Mouse (Mus musculus) limb, embryonic 10.5 days (tissue): ENCODE measurements around the gene Speer4e. TPM values are rescaled to one million over a fixed set of nuclear protein-coding genes. Genes with fewer than 3 reads are reported as not detected.
"Not testable (repeated sequence)": the region's sequence is repeated elsewhere in the genome, so short reads cannot be mapped to it uniquely, and the experiment has no call there.

Experiments
- DNase-seq: peaks from one replicate; pipeline ENCODE4 v3.0.0-alpha.2; 2017; ENCODE audit warnings: low spot score
- H3K27ac ChIP-seq: fragments of 300-500 bp; sonication (generic); 2 replicates; pipeline ENCODE4 v1.5.1; 2016; ENCODE audit warnings: mild to moderate bottlenecking
- H3K27me3 ChIP-seq: fragments of 300-500 bp; sonication (generic); 2 replicates; pipeline ENCODE4 v1.6.1; 2016; ENCODE audit warnings: low read depth, mild to moderate bottlenecking; ENCODE audit not compliant: poor library complexity, severe bottlenecking
- H3K36me3 ChIP-seq: fragments of 300-500 bp; sonication (generic); 2 replicates; pipeline ENCODE4 v1.6.1; 2016; ENCODE audit warnings: mild to moderate bottlenecking, moderate library complexity
- H3K4me1 ChIP-seq: fragments of 300-500 bp; sonication (generic); 2 replicates; pipeline ENCODE4 v1.6.1; 2016
- H3K4me3 ChIP-seq: fragments of 300-500 bp; sonication (generic); 2 replicates; pipeline ENCODE4 v1.5.1; 2016; ENCODE audit warnings: mild to moderate bottlenecking, moderate library complexity
- H3K9me3 ChIP-seq: fragments of 300-500 bp; sonication (generic); replicated peaks from 2 replicates; pipeline ENCODE4 v1.6.1; 2016; ENCODE audit warnings: mild to moderate bottlenecking
- WGBS: fragments of 180-500 bp; shearing (Covaris S2); methylation state at CpG from one replicate; pipeline ENCODE4 v1.1.7; 2016; 5-methylcytosine and 5-hydroxymethylcytosine counted together
- polyA plus RNA-seq: library from polyadenylated mRNA; unstranded; fragments of >200 nt; fragmentation: Nextera tagmentation; extraction: Ambion mirVana; gene quantifications from 2 replicates; pipeline ENCODE4 v1.2.1, GENCODE M21; 2016

Speer4e gene
- not detected in 2 replicates for polyA plus RNA-seq

DNA sequence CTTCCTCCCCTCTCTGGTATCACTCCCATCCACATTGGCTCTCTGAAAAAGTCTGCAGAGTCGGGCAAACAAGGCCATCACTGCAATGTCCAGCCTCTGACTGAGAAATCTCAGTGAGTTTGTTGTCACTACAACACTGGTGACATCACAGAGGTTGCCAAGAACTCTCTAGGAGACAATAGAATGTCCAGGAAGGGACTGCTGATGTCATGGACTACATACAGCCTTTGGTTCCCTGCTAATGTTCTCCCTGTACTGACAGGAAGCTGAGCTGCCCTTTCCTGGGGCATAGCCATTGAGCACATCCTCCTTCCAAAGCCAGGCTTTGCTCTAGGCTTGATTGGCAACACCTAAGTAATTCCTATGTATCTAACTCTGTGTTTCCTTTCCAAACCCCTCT, at the start of gene Speer4e:
Gene Speer4e (minus strand): TSS at position 101 of the 400 bp plus-strand sequence.
- H3K4me1 ChIP-seq, DNase-seq, H3K27me3 ChIP-seq, H3K4me3 ChIP-seq, H3K36me3 ChIP-seq, H3K27ac ChIP-seq, H3K9me3 ChIP-seq: not testable (repeated sequence)
- 63% methylated on average over 1 of the region's 1 CpGs for WGBS

DNA sequence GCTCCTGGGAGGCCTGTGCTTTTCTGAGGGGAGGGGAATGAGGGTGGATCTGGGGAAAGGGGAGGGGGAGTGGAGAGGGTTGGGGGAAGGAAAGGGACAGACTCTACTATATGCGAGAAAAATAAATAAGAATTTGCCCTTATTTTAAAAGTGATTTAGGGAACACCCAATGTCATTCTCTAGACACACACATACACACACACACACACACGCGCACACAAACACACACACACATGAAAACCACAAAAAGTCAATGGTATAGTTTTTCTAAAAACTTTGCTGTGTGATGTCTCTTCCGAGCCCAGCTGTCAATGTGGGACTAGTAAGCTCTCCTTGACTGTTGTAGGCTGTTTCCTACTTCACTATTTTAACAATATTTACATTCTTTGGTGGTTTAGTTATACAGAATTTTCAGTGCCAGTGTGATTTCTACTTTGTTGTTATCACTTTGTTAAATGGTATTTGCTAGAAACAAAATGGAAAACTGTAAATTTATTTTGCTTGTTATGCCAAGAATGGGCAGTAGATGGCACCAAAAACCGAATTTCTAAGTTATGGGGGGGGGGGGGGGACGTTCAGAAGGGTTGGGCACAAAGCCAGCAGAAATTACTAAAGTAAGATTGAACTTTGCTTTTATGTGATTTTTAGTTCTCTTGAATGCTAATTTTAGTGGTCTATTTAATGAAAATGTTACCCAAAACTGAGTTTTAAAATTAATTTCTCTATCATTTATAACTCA, 48.6 kb upstream of the Speer4e start:
- not testable (repeated sequence) for H3K9me3 ChIP-seq, H3K36me3 ChIP-seq, DNase-seq, H3K27ac ChIP-seq, H3K4me1 ChIP-seq, H3K27me3 ChIP-seq, H3K4me3 ChIP-seq
- WGBS: 43% methylated on average over 6 of the region's 6 CpGs

DNA sequence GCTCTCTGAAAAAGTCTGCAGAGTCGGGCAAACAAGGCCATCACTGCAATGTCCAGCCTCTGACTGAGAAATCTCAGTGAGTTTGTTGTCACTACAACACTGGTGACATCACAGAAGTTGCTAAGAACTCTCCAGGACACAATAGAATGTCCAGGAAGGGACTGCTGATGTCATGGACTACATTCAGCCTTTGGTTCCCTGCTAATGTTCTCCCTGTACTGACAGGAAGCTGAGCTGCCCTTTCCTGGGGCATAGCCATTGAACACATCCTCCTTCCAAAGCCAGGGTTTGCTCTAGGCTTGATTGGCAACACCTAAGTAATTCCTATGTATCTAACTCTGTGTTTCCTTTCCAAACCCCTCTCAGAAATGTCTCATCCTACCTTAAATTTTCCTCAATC, 40.6 kb upstream of the Speer4e start, which contains the start of gene Gm10354:
Gene Gm10354 (minus strand): TSS at position 101 of the 400 bp plus-strand sequence.
- H3K27ac ChIP-seq, DNase-seq, H3K27me3 ChIP-seq, H3K4me1 ChIP-seq, H3K4me3 ChIP-seq, H3K36me3 ChIP-seq: not testable (repeated sequence)
- peaks cover 14% of the 10 kb centered on the region for H3K9me3 ChIP-seq
- 59% methylated on average over 1 of the region's 1 CpGs for WGBS

DNA sequence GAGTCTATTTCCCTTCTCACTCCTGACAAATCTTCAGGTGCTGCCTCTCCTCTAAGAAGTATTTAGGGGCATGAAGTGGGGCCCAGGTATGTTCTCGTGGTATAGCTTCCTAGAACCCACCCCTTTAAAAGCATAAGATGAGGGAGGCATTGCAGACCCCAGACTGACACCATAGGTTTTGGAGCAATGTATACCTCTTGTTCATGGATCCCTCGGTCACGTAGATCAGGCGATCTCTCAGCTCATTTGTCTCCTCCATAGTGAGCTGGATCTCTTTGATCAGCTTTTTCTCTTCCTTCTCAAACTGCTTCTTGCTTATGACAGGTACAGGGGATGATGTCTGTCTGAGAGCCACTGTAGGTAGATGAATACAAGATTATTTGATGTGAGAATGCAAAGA, 39.1 kb upstream of the Speer4e start:
- not testable (repeated sequence) for H3K36me3 ChIP-seq, H3K4me1 ChIP-seq, H3K27ac ChIP-seq, DNase-seq, H3K27me3 ChIP-seq, H3K4me3 ChIP-seq
- peaks cover 15% of the 10 kb centered on the region for H3K9me3 ChIP-seq
- 77% methylated on average over 4 of the region's 4 CpGs for WGBS

DNA sequence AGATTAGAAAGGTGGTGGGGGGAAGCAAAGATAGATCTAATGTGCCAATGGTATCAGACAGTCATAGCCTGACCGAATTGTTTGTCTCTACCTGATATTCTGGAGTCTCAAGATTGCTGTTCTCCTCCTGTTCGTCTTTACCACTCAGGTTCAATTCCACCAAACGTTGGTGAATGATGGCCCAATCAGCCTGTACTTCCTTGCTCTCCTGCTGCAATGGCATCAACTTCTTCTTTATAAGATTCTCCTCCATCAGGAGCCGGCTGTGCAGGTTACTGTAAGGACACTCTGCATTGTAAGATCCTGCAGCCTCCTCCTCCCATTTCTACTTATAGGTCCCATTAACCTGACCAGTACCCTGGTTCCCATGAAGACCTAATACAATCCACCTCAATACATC, 37.1 kb upstream of the Speer4e start:
- 81% methylated on average over 4 of the region's 4 CpGs for WGBS
- H3K27me3 ChIP-seq, H3K36me3 ChIP-seq, H3K4me1 ChIP-seq, H3K4me3 ChIP-seq, H3K27ac ChIP-seq, DNase-seq: not testable (repeated sequence)
- peaks cover 13% of the 10 kb centered on the region for H3K9me3 ChIP-seq

DNA sequence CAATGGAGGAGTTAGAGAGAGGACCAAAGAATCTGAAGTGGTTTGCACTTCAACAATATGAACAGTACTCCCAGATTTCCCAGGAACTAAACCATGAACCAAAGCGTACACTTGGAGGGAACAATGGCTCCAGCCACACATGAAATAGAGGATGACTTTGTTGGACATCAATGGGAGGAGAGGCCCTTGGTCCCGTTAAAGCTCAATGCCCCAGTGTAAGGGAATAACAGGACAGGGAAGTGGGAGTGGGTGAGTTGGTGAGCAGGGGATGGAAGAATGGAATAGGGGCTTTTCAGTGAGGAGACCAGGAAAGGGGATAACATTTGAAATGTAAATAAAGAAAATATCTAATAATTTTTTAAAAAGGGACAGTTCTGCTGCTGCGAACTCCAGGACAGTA, 34.6 kb upstream of the Speer4e start:
- 85% methylated on average over 3 of the region's 3 CpGs for WGBS
- not testable (repeated sequence) for H3K27me3 ChIP-seq, H3K4me1 ChIP-seq, H3K36me3 ChIP-seq, H3K27ac ChIP-seq, DNase-seq, H3K4me3 ChIP-seq
- H3K9me3 ChIP-seq: peaks cover 10% of the 10 kb centered on the region

DNA sequence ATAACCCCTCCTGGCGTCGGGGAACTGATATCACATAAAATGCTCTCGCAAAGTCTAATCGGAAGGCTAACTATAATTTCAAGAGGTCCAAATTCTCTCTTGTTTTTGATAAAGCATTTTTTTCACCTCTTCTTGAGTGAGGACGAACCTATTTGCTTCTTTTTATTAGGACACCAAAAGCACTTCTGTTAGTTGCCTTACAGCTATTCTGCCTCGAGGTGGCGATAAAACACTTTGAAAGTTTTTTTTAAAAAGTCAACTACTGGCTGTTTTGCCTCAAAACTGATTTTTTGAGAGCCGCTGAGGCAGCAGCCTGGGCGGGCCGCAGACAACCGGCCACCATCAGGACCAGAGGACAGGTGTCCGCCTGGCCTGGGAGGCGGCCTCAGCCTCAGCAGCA, 25.6 kb upstream of the Speer4e start:
- H3K4me3 ChIP-seq, H3K27me3 ChIP-seq, H3K27ac ChIP-seq, H3K36me3 ChIP-seq, H3K4me1 ChIP-seq, DNase-seq: not testable (repeated sequence)
- 82% methylated on average over 13 of the region's 13 CpGs for WGBS
- H3K9me3 ChIP-seq: peaks cover 13% of the 10 kb centered on the region; the same call in 1 of the 2 replicates

DNA sequence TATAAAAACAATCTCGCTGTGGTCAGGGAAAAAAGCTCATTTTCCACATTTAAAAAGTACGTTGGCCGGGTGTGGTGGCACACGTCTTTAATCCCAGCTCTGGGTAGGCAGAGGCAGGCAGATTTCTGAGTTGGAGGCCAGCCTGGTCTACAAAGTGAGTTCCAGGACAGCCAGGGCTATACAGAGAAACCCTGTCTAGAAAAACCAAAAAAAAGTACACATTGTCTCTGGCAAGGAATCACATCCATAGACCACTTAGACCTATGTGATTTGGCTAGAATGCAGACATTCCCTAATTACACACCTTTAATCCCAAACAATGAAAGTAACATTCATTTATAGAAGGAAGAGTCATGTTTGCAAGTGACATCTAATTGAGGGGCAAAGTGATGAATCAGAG, 23.3 kb upstream of the Speer4e start:
- H3K27me3 ChIP-seq, H3K4me3 ChIP-seq, H3K36me3 ChIP-seq, H3K27ac ChIP-seq, H3K4me1 ChIP-seq, DNase-seq: not testable (repeated sequence)
- WGBS: 83% methylated on average over 4 of the region's 4 CpGs
- H3K9me3 ChIP-seq: peaks cover 16% of the 10 kb centered on the region; the same call in 1 of the 2 replicates

DNA sequence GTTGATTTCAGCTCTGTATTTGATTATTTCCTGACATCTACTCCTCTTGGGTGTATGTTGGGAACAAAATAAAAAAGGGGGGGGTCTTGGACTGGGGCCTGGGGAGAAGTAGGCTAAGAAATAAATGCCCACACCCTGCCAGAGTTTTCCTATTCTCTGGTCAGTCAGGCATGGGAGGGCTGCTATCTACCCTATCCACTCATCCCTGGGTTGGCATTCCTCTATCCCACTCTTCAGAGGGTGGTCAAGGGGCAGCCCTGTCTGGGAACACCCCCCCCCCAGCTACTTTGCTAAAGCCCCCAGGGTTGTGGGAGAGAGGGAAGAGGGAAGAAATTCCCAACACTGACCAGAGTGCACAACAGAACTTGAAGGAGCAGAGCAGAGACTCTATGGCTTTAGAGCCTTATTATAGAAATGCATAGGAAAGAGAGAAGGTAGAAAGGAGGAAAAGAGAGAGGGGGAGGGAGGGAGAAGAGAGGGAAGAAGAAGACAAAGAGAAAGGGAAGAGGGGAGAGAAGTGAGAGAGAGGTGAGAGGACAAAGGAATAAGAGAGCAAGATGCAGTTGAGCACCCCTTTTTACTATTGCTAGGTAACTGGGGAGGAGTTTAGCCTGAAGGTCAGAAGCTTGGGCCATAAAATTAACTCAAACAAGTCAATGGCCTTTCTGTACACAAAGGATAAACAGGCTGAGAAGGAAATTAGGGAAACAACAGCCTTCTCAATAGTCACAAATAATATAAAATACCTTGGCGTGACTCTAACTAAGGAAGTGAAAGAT, 17.9 kb upstream of the Speer4e start:
- H3K27ac ChIP-seq, DNase-seq, H3K27me3 ChIP-seq, H3K36me3 ChIP-seq, H3K4me1 ChIP-seq, H3K4me3 ChIP-seq: not testable (repeated sequence)
- 88% methylated on average over 1 of the region's 1 CpGs for WGBS
- H3K9me3 ChIP-seq: peaks cover 21% of the 10 kb centered on the region

DNA sequence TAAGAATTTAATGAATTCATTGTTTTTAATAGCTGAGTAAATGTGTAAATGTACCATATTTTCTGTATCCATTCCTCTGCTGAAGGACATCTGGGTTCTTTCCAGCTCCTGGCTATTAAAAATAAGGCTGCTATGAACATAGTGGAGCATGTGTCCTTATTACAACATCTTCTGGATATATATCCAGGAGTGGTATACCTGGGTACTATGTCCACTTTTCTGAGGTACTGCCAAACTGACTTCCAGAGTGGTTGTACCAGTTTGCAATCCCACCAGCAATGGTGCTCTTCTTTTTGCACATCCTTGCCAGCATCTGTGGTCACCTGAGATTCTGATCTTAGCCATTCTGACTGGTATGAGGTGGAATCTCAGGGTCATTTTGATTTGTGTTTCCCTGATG, 15.4 kb upstream of the Speer4e start:
- H3K4me1 ChIP-seq, DNase-seq, H3K4me3 ChIP-seq, H3K27ac ChIP-seq, H3K27me3 ChIP-seq, H3K36me3 ChIP-seq: not testable (repeated sequence)
- peaks cover 20% of the 10 kb centered on the region for H3K9me3 ChIP-seq

DNA sequence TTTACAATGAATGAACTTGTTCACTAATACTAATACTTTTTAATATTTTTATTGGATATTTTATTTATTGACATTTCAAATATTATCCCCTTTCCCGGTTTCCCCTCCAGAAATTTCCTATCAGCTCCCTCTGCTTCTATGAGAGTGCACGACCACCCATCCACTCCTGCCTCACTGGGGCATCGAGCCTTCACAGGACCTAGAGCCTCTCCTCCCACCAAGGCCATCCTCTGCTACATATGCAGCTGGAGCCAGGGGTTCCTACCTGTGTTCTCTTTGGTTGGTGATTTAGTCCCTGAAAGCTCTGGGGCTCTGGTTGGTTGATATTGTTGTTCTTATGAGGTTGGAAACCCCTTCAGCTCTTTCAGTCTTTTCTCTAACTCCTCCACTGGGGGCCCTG, 14.5 kb upstream of the Speer4e start:
- H3K4me1 ChIP-seq, H3K27ac ChIP-seq, H3K27me3 ChIP-seq, H3K36me3 ChIP-seq, H3K4me3 ChIP-seq, DNase-seq: not testable (repeated sequence)
- H3K9me3 ChIP-seq: peaks cover 21% of the 10 kb centered on the region
- 78% methylated on average over 3 of the region's 3 CpGs for WGBS

DNA sequence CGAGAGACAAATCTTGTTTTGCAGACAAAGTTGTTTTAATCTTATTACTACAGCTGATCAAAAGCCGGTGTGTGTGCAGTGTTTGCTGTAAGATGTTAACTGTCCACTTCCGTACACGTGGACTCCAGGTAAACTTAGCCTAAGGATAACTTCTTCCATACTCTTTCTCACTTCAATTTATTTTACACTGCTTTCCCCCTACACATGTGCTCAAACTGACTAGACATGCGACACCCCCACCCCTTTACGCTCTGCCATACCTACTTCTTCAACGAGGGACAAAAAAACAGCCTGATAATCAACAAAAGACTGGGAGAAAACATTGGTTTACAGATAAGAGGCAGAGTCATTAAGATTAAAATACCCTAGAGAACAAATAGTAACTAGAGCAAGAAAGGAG, 13.6 kb upstream of the Speer4e start:
- DNase-seq, H3K36me3 ChIP-seq, H3K4me1 ChIP-seq, H3K27ac ChIP-seq, H3K27me3 ChIP-seq, H3K4me3 ChIP-seq: not testable (repeated sequence)
- WGBS: 72% methylated on average over 7 of the region's 7 CpGs
- peaks cover 23% of the 10 kb centered on the region for H3K9me3 ChIP-seq

DNA sequence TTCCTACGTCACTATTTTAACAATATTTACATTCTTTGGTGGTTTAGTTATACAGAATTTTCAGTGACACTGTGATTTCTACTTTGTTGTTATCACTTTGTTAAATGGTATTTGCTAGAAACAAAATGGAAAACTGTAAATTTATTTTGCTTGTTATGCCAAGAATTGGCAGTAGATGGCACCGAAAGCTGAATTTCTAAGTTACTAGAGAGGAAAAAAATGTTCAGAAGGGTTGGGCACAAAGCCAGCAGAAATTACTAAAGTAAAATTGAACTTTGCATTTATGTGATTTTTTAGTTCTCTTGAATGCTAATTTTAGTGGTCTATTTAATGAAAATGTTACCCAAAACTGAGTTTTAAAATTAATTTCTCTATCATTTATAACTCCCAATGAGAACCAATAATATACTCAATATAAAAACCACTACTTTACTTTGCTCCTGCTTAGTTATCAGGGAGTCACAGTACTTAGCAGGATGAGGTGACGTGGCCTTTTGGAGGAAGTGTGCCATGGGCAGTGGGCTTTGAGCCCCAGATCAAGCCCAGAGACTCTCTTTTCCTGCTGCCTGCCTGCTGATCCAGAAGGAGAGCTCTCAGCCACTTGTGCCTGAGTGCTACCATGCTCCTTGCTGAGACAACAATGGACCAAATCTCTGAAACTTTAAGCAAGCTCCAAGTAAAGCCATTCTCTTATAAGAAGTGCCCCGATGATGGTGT, 9.4 kb upstream of the Speer4e start:
- H3K4me1 ChIP-seq, H3K36me3 ChIP-seq, H3K27me3 ChIP-seq, DNase-seq, H3K27ac ChIP-seq, H3K9me3 ChIP-seq, H3K4me3 ChIP-seq: not testable (repeated sequence)
- WGBS: 58% methylated on average over 4 of the region's 4 CpGs
